Mouse (Mus musculus): Measurements from ENCODE around the gene Rarres1. TPM values are rescaled to one million over a fixed set of nuclear protein-coding genes. Genes with fewer than 3 reads are reported as not detected.

Gene Rarres1
- polyA plus RNA-seq, 1 experiment from 2014 or later: 1.3 TPM

- Histone ChIP-seq H3K4me1 (replicated peaks; ENCODE audit: control insufficient read depth, insufficient read depth, low read length) (no peaks in the 10 kb centered on the region), H3K9me3 (ENCODE audit: control insufficient read depth, low read length) (no peaks in the 10 kb centered on the region), H3K27me3 (ENCODE audit: control insufficient read depth, insufficient read depth, low read length) (no peaks in the 10 kb centered on the region), H3K4me2 (replicated peaks; ENCODE audit: low read depth, low read length) (no peak overlapping the region), H3K27ac (ENCODE audit: low read depth, low read length) (no peak overlapping the region), H3K9ac (ENCODE audit: low read depth, low read length) (no peak overlapping the region), H3K4me3 (ENCODE audit: low read depth, low read length) (no peak overlapping the region), H3K36me3 (ENCODE audit: control insufficient read depth, insufficient read depth, low read length) (no peaks in the 10 kb centered on the region)
- WGBS: 74% methylated on average over 8 of the region's 8 CpGs
- ATAC-seq (ENCODE audit: low FRiP score) (no peak), DNase-seq (ENCODE audit: low spot score) (no peak)
Observed at GRCm38 (mm10) chr3:67543630-67544029, 28.3 kb upstream of the Rarres1 start.

DNA sequence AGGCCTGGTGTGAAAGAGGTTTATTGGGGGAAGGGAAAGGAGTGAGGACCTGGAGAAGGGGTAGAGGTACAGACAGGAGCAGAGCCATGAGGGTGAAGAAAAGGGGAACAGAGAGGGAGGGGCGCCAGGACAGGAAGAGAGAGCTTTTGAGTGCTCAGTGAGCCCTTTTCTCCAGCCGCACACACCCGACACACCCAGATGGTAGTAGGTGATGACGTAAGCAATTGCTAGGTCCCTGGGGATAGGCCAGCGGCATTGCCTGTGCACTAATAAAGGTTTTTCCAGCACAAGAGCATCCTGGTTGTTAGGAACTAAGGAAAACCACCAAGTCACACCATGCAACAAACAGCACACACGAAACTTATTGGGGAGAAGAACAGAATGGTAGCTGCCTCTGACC is 9.4 kb upstream of the Rarres1 start:
- ATAC-seq (ENCODE audit: low FRiP score) (no peak), DNase-seq (ENCODE audit: low spot score) (no peak)
- H3K27me3 ChIP-seq (ENCODE audit: control insufficient read depth, insufficient read depth, low read length): no peaks in the 10 kb centered on the region
- 76% methylated on average over 6 of the region's 6 CpGs for WGBS
- H3K36me3 ChIP-seq (ENCODE audit: control insufficient read depth, insufficient read depth, low read length): no peaks in the 10 kb centered on the region
- no peak overlapping the region for H3K27ac ChIP-seq (ENCODE audit: low read depth, low read length)
- H3K4me2 ChIP-seq (replicated peaks; ENCODE audit: low read depth, low read length): no peak overlapping the region
- H3K9me3 ChIP-seq (ENCODE audit: control insufficient read depth, low read length): no peaks in the 10 kb centered on the region
- no peaks in the 10 kb centered on the region for H3K4me1 ChIP-seq (replicated peaks; ENCODE audit: control insufficient read depth, insufficient read depth, low read length)
- no peak overlapping the region for H3K4me3 ChIP-seq (ENCODE audit: low read depth, low read length)
- no peak overlapping the region for H3K9ac ChIP-seq (ENCODE audit: low read depth, low read length)

DNA sequence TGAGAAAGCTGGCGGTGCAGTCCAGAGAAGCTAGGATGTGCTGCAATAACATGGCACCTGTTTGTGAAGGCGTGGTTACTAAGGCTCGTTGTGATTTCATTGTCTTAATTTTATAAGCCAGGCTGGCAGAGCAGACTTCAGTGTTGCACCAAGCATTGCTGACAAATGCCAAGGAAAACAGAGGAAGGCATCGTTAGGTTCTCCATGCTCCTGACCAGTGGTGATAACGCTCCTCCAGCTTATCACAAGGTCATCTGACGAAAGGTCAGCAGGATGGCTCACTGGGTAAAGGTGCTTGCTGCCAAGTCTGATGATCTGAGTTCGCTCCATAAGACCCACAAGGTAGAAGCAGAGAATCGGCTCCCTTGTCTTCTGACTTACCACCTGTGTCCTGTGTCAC is 7.4 kb upstream of the Rarres1 start:
- Histone ChIP-seq H3K36me3 (ENCODE audit: control insufficient read depth, insufficient read depth, low read length) (no peaks in the 10 kb centered on the region), H3K4me1 (replicated peaks; ENCODE audit: control insufficient read depth, insufficient read depth, low read length) (no peaks in the 10 kb centered on the region), H3K4me2 (replicated peaks; ENCODE audit: low read depth, low read length) (no peak overlapping the region), H3K27ac (ENCODE audit: low read depth, low read length) (no peak overlapping the region), H3K4me3 (ENCODE audit: low read depth, low read length) (no peak overlapping the region), H3K9me3 (ENCODE audit: control insufficient read depth, low read length) (no peaks in the 10 kb centered on the region), H3K9ac (ENCODE audit: low read depth, low read length) (no peak overlapping the region), H3K27me3 (ENCODE audit: control insufficient read depth, insufficient read depth, low read length) (no peaks in the 10 kb centered on the region)
- WGBS: 87% methylated on average over 8 of the region's 8 CpGs
- ATAC-seq (ENCODE audit: low FRiP score) (no peak), DNase-seq (ENCODE audit: low spot score) (no peak)

DNA sequence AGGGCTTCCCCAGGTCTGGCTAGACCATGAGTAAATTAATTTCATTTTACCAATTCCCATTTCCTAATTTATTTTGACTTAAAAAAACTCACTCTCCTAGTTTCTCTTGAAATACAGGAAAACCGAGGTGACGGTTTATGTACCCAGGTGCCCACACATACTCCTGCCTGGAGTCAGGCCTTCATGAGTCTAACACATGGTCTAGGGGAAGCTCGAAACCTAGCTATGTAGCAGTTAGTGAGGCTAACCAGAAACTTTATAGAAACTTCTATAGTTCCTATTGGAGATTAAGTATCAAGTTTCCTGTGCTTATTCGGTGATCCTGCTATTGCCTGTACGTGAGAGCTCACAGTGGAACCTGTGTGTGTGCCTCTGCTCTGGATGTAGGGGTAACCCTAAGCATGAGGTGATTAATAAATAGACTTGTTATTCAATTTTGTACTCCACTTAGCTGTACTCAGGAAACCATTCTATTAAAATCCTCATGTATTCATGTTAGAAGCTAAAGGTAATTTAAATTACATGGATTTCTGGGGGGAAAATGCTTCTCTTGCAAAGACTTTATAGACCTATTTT is 5.3 kb upstream of the Rarres1 start:
- no peaks in the 10 kb centered on the region for H3K4me1 ChIP-seq (replicated peaks; ENCODE audit: control insufficient read depth, insufficient read depth, low read length)
- H3K4me3 ChIP-seq (ENCODE audit: low read depth, low read length): no peak overlapping the region
- H3K27ac ChIP-seq (ENCODE audit: low read depth, low read length): no peak overlapping the region
- H3K9ac ChIP-seq (ENCODE audit: low read depth, low read length): no peak overlapping the region
- ATAC-seq (ENCODE audit: low FRiP score) (no peak), DNase-seq (ENCODE audit: low spot score) (no peak)
- WGBS: 97% methylated on average over 5 of the region's 5 CpGs
- no peak overlapping the region for H3K4me2 ChIP-seq (replicated peaks; ENCODE audit: low read depth, low read length)
- H3K9me3 ChIP-seq (ENCODE audit: control insufficient read depth, low read length): no peaks in the 10 kb centered on the region
- 0 out of 2 replicates have a peak, but pooled peaks cover 5% of the 10 kb centered on the region for H3K27me3 ChIP-seq (ENCODE audit: control insufficient read depth, insufficient read depth, low read length)
- H3K36me3 ChIP-seq (ENCODE audit: control insufficient read depth, insufficient read depth, low read length): no peaks in the 10 kb centered on the region

- WGBS: 9% methylated on average over 40 of the region's 40 CpGs
- DNase-seq (ENCODE audit: low spot score): peak; percentile 52
- no peak overlapping the region for H3K27ac ChIP-seq (ENCODE audit: low read depth, low read length)
Observed at GRCm38 (mm10) chr3:67514801-67515273, 486 bp downstream of the Rarres1 start.

DNA sequence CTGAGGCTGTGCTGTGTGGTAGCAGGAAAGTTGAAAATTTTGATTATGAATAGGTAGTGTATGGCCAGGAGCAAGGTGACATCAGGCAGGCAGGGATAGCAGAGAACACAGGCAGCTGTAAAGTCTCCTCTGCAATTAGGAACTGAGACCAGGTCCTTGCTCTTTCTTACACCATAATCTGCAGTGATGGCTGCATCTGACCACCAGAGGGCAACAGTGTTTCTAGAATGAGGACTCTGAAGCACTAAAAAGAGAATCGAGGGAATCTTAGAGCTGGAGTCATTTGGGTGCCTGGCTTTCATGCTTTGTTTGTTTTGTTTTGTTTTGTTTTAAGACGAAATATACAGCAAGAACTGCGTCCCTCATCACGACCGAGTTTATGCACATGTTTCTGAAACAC is 2.5 kb downstream of the Rarres1 start:
- Histone ChIP-seq H3K9me3 (ENCODE audit: control insufficient read depth, low read length) (no peaks in the 10 kb centered on the region), H3K4me3 (ENCODE audit: low read depth, low read length) (no peak overlapping the region), H3K27me3 (ENCODE audit: control insufficient read depth, insufficient read depth, low read length) (peaks cover 13% of the 10 kb centered on the region; the same call in 1 of the 2 replicates), H3K9ac (ENCODE audit: low read depth, low read length) (no peak overlapping the region), H3K4me1 (replicated peaks; ENCODE audit: control insufficient read depth, insufficient read depth, low read length) (no peaks in the 10 kb centered on the region), H3K27ac (ENCODE audit: low read depth, low read length) (no peak overlapping the region), H3K4me2 (replicated peaks; ENCODE audit: low read depth, low read length) (no peak overlapping the region), H3K36me3 (ENCODE audit: control insufficient read depth, insufficient read depth, low read length) (no peaks in the 10 kb centered on the region)
- ATAC-seq (ENCODE audit: low FRiP score) (peak; percentile 62), DNase-seq (ENCODE audit: low spot score) (peak; percentile 87)
- 2% methylated on average over 5 of the region's 5 CpGs for WGBS

More at GRCm38 (mm10) chr3:67514801-67515273, 486 bp downstream of the Rarres1 start:
- Histone ChIP-seq H3K36me3 (ENCODE audit: control insufficient read depth, insufficient read depth, low read length) (no peaks in the 10 kb centered on the region), H3K4me1 (replicated peaks; ENCODE audit: control insufficient read depth, insufficient read depth, low read length) (no peaks in the 10 kb centered on the region), H3K9me3 (ENCODE audit: control insufficient read depth, low read length) (no peaks in the 10 kb centered on the region), H3K27me3 (ENCODE audit: control insufficient read depth, insufficient read depth, low read length) (peaks cover 13% of the 10 kb centered on the region; the same call in 1 of the 2 replicates), H3K4me2 (replicated peaks; ENCODE audit: low read depth, low read length) (peak overlapping the region; percentile 100), H3K9ac (ENCODE audit: low read depth, low read length) (peak overlapping the region; percentile 68), H3K4me3 (ENCODE audit: low read depth, low read length) (peak overlapping the region; percentile 51)
- peak; percentile 61 for ATAC-seq (ENCODE audit: low FRiP score)

GRCm38 (mm10) chr3:67508216-67508892 is 7.0 kb downstream of the Rarres1 start:
- no peak overlapping the region for H3K9ac ChIP-seq (ENCODE audit: low read depth, low read length)
- ATAC-seq (ENCODE audit: low FRiP score) (no peak), DNase-seq (ENCODE audit: low spot score) (no peak)
- no peak overlapping the region for H3K4me3 ChIP-seq (ENCODE audit: low read depth, low read length)
- H3K9me3 ChIP-seq (ENCODE audit: control insufficient read depth, low read length): no peaks in the 10 kb centered on the region
- no peak overlapping the region for H3K4me2 ChIP-seq (replicated peaks; ENCODE audit: low read depth, low read length)
- no peaks in the 10 kb centered on the region for H3K36me3 ChIP-seq (ENCODE audit: control insufficient read depth, insufficient read depth, low read length)
- no peak overlapping the region for H3K27ac ChIP-seq (ENCODE audit: low read depth, low read length)
- 85% methylated on average over 10 of the region's 10 CpGs for WGBS
- H3K27me3 ChIP-seq (ENCODE audit: control insufficient read depth, insufficient read depth, low read length): no peaks in the 10 kb centered on the region; the same call in 1 of the 2 replicates
- H3K4me1 ChIP-seq (replicated peaks; ENCODE audit: control insufficient read depth, insufficient read depth, low read length): no peaks in the 10 kb centered on the region

DNA sequence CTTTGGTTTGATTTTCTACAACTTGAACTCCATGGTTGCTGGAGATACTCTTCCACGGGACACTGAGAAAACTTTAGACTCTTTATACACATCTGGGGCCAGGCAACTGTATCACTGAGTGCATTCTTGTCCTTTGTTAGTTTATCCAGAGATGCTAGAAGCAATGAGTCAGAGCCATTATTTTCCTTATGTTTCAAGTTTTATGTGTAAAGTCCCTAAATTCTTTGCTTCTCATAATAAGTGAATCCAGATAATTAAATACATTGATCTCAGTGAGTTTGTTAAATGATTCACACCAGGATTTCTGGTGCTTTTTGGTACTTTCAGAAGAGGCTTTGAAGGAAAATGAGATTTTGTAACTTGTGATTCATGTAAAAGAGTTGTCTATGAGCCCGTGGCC is 10.0 kb downstream of the Rarres1 start:
- no peak for ATAC-seq (ENCODE audit: low FRiP score)

DNA sequence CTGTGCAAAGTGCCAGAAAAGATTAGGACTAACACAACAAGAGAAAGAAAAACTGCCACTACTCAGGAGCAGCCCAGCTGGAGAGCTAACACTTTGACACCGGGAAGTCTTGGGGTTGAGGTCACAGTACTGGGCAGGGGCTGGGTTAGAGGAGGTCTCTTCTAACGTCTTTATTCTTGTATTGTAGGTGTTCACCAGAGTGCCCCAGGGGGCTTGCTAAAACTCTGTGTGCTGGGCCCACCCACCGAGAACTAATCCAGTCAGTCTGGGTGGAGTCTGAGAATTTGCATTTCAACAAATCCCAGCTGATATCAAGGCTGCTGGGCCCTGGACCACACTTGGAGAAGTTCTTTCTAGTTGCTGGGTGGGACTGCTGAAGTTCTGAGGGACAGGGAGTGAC is 11.4 kb downstream of the Rarres1 start:
- WGBS: 4% methylated on average over 3 of the region's 3 CpGs
- Histone ChIP-seq H3K9me3 (ENCODE audit: control insufficient read depth, low read length) (no peaks in the 10 kb centered on the region), H3K36me3 (ENCODE audit: control insufficient read depth, insufficient read depth, low read length) (no peaks in the 10 kb centered on the region), H3K27me3 (ENCODE audit: control insufficient read depth, insufficient read depth, low read length) (no peaks in the 10 kb centered on the region; the same call in 1 of the 2 replicates), H3K4me3 (ENCODE audit: low read depth, low read length) (no peak overlapping the region), H3K4me1 (replicated peaks; ENCODE audit: control insufficient read depth, insufficient read depth, low read length) (no peaks in the 10 kb centered on the region), H3K4me2 (replicated peaks; ENCODE audit: low read depth, low read length) (no peak overlapping the region), H3K9ac (ENCODE audit: low read depth, low read length) (no peak overlapping the region), H3K27ac (ENCODE audit: low read depth, low read length) (no peak overlapping the region)
- ATAC-seq (ENCODE audit: low FRiP score) (no peak), DNase-seq (ENCODE audit: low spot score) (no peak)

More for the DNA sequence above, 10.0 kb downstream of the Rarres1 start:
- H3K27ac ChIP-seq (ENCODE audit: low read depth, low read length): no peak overlapping the region
- H3K4me1 ChIP-seq (replicated peaks; ENCODE audit: control insufficient read depth, insufficient read depth, low read length): no peaks in the 10 kb centered on the region
- DNase-seq (ENCODE audit: low spot score): no peak
- H3K9me3 ChIP-seq (ENCODE audit: control insufficient read depth, low read length): no peaks in the 10 kb centered on the region
- 84% methylated on average over 2 of the region's 2 CpGs for WGBS
- H3K36me3 ChIP-seq (ENCODE audit: control insufficient read depth, insufficient read depth, low read length): no peaks in the 10 kb centered on the region
- H3K4me3 ChIP-seq (ENCODE audit: low read depth, low read length): no peak overlapping the region
- no peaks in the 10 kb centered on the region; the same call in 1 of the 2 replicates for H3K27me3 ChIP-seq (ENCODE audit: control insufficient read depth, insufficient read depth, low read length)
- no peak overlapping the region for H3K9ac ChIP-seq (ENCODE audit: low read depth, low read length)
- H3K4me2 ChIP-seq (replicated peaks; ENCODE audit: low read depth, low read length): no peak overlapping the region

Data from hindbrain, embryonic 11.5 days (tissue).